17 mouse cellular contexts compared by ENCODE assay signal in the genomic region with DNA sequence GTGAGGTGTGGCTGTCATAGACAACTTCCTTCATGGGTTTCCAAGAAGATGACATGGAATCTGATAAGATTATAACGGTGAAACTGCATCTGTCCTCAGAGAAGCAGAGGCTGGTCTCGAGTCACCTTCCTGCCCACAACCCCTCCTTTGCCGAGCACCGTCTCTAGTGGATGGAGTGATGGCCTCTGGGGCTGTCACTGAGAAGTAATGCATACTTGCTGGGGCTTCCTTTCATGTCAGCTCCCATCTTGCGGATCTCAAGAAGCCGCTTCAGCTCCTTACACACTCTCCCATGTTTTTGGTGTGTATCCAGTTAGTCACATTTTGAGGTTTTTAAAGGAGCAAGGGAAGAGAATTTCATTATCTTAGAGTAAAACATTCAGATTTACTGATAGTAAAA.
"Had no signal": no experiment of that assay in that cellular context is flagged by ENCODE, and none has a peak within 500 bp of the region (broad histone marks: within the 10 kb centered on the region; RNA-seq: fewer than 3 reads in every experiment).

No protein-coding gene starts in this region.

- H3K4me3 ChIP-seq: lung, embryonic 15.5 days; megakaryocyte, embryonic 14.5 days; midbrain, embryonic 12.5 days; midbrain, embryonic 15.5 days; neural tube, embryonic 12.5 days; stomach, embryonic 15.5 days had no signal

- H3K9ac ChIP-seq: liver, postnatal 0 days; lung, embryonic 15.5 days; midbrain, embryonic 12.5 days; midbrain, embryonic 15.5 days; neural tube, embryonic 12.5 days; stomach, embryonic 15.5 days had no signal

- H3K27me3 ChIP-seq: megakaryocyte, embryonic 14.5 days; midbrain, embryonic 12.5 days; midbrain, embryonic 15.5 days; neural tube, embryonic 12.5 days; stomach, embryonic 15.5 days had no signal

- H3K36me3 ChIP-seq: lung, embryonic 15.5 days; midbrain, embryonic 12.5 days; midbrain, embryonic 15.5 days; neural tube, embryonic 12.5 days; stomach, embryonic 15.5 days had no signal

- H3K9me3 ChIP-seq: lung, embryonic 15.5 days; megakaryocyte, embryonic 14.5 days; midbrain, embryonic 12.5 days; midbrain, embryonic 15.5 days; neural tube, embryonic 12.5 days; stomach, embryonic 15.5 days had no signal

- DNase-seq: liver, postnatal 0 days; lung, adult 2 months; lung, postnatal 14 days; lung, postnatal 36 days; right cerebral cortex, postnatal 14 days; thymus, adult 2 months; thymus, postnatal 25 days; thymus, postnatal 4 days had no signal

- H3K4me2 ChIP-seq: lung, embryonic 15.5 days; midbrain, embryonic 12.5 days; midbrain, embryonic 15.5 days; neural tube, embryonic 12.5 days; stomach, embryonic 15.5 days had no signal

- H3K4me1 ChIP-seq: megakaryocyte, embryonic 14.5 days; midbrain, embryonic 15.5 days; neural tube, embryonic 12.5 days had no signal

- H3K27ac ChIP-seq: lung, embryonic 15.5 days; macrophage; midbrain, embryonic 12.5 days; midbrain, embryonic 15.5 days; neural tube, embryonic 12.5 days; stomach, embryonic 15.5 days; stomach, postnatal 0 days had no signal

- ATAC-seq: liver, postnatal 0 days; lung, postnatal 0 days had no signal
